Mouse (Mus musculus): ENCODE measurements at regions not wholly inside any gene's neighbourhood (a gene's known extent, or its start where the extent isn't known, plus 50 kb on each side); places are given as distances from the start of the nearest gene placed in this dataset.

DNA sequence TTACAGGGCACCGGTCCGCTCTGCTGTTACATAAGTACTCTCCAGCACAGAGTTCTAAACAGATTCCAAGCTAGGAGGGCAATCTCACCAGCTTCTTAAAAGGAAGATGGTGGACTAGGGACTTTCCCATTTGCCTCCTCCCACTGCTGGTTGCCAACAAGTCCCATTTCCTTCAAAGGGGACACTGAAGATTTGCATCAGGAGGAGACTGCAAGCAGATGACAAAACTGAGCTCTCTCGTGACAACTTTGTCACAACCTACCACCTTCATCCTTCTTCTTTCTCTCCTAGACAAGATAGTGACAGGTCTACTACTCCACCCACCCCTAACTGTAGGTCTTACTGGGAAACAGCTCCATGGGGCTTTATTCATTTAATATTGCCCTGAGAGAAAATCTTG lies 85.8 kb upstream of the Pld5 start:
- Histone ChIP-seq H3K9me3 (no peaks in the 10 kb centered on the region), H3K27me3 (replicated peaks) (no peaks in the 10 kb centered on the region), H3K36me3 (no peaks in the 10 kb centered on the region), H3K4me3 (no peak overlapping the region), H3K4me1 (no peaks in the 10 kb centered on the region), H3K27ac (replicated peaks) (no peak overlapping the region), H3K4me2 (no peak overlapping the region), H3K9ac (no peak overlapping the region)
- 82% methylated on average over 3 of the region's 3 CpGs for WGBS
- ATAC-seq (ENCODE audit: extremely low read depth, insufficient number of reproducible peaks, low FRiP score, low TSS enrichment) = no peak

- Histone ChIP-seq H3K4me1 (no peaks in the 10 kb centered on the region), H3K36me3 (no peaks in the 10 kb centered on the region), H3K4me2 (no peak overlapping the region), H3K9me3 (no peaks in the 10 kb centered on the region), H3K27me3 (replicated peaks) (no peaks in the 10 kb centered on the region), H3K27ac (replicated peaks) (no peak overlapping the region), H3K4me3 (no peak overlapping the region), H3K9ac (no peak overlapping the region)
- ATAC-seq (ENCODE audit: extremely low read depth, insufficient number of reproducible peaks, low FRiP score, low TSS enrichment) = no peak
- WGBS = 83% methylated on average over 12 of the region's 12 CpGs
Measured at GRCm38 (mm10) chr1:176359992-176360724, 85.0 kb upstream of the Pld5 start.

GRCm38 (mm10) chr1:176355342-176355741 lies 80.2 kb upstream of the Pld5 start:
- no peaks in the 10 kb centered on the region for H3K9me3 ChIP-seq
- H3K9ac ChIP-seq = no peak overlapping the region
- H3K4me2 ChIP-seq = no peak overlapping the region
- no peak overlapping the region for H3K27ac ChIP-seq (replicated peaks)
- H3K27me3 ChIP-seq (replicated peaks) = no peaks in the 10 kb centered on the region
- no peaks in the 10 kb centered on the region for H3K4me1 ChIP-seq
- WGBS = 68% methylated on average over 12 of the region's 12 CpGs
- ATAC-seq (ENCODE audit: extremely low read depth, insufficient number of reproducible peaks, low FRiP score, low TSS enrichment) = no peak
- no peaks in the 10 kb centered on the region for H3K36me3 ChIP-seq
- no peak overlapping the region for H3K4me3 ChIP-seq

- H3K4me2 ChIP-seq = no peak overlapping the region
Measured at GRCm38 (mm10) chr1:176354898-176355297, 79.8 kb upstream of the Pld5 start.

GRCm38 (mm10) chr1:176352706-176353105 lies 77.6 kb upstream of the Pld5 start:
- no peak overlapping the region for H3K27ac ChIP-seq (replicated peaks)
- no peaks in the 10 kb centered on the region for H3K36me3 ChIP-seq
- H3K27me3 ChIP-seq (replicated peaks) = no peaks in the 10 kb centered on the region
- H3K4me1 ChIP-seq = no peaks in the 10 kb centered on the region
- no peak overlapping the region for H3K4me2 ChIP-seq
- WGBS = 73% methylated on average over 3 of the region's 3 CpGs
- no peak for ATAC-seq (ENCODE audit: extremely low read depth, insufficient number of reproducible peaks, low FRiP score, low TSS enrichment)
- H3K9ac ChIP-seq = no peak overlapping the region
- H3K9me3 ChIP-seq = no peaks in the 10 kb centered on the region
- no peak overlapping the region for H3K4me3 ChIP-seq

More at GRCm38 (mm10) chr1:176354898-176355297, 79.8 kb upstream of the Pld5 start:
- H3K4me1 ChIP-seq = no peaks in the 10 kb centered on the region
- no peaks in the 10 kb centered on the region for H3K9me3 ChIP-seq
- H3K27me3 ChIP-seq (replicated peaks) = no peaks in the 10 kb centered on the region
- WGBS = 37% methylated on average over 1 of the region's 1 CpGs
- ATAC-seq (ENCODE audit: extremely low read depth, insufficient number of reproducible peaks, low FRiP score, low TSS enrichment) = no peak
- no peak overlapping the region for H3K4me3 ChIP-seq
- H3K36me3 ChIP-seq = no peaks in the 10 kb centered on the region
- no peak overlapping the region for H3K27ac ChIP-seq (replicated peaks)
- no peak overlapping the region for H3K9ac ChIP-seq

GRCm38 (mm10) chr1:176349909-176350495 lies 74.9 kb upstream of the Pld5 start:
- H3K4me2 ChIP-seq = no peak overlapping the region
- no peaks in the 10 kb centered on the region for H3K36me3 ChIP-seq
- H3K9ac ChIP-seq = no peak overlapping the region
- no peak for ATAC-seq (ENCODE audit: extremely low read depth, insufficient number of reproducible peaks, low FRiP score, low TSS enrichment)
- H3K4me3 ChIP-seq = no peak overlapping the region
- no peaks in the 10 kb centered on the region for H3K4me1 ChIP-seq
- 70% methylated on average over 2 of the region's 2 CpGs for WGBS
- H3K9me3 ChIP-seq = no peaks in the 10 kb centered on the region
- H3K27ac ChIP-seq (replicated peaks) = no peak overlapping the region
- H3K27me3 ChIP-seq (replicated peaks) = no peaks in the 10 kb centered on the region

- Histone ChIP-seq H3K27me3 (replicated peaks) (no peaks in the 10 kb centered on the region), H3K4me3 (no peak overlapping the region), H3K36me3 (no peaks in the 10 kb centered on the region), H3K4me2 (no peak overlapping the region), H3K9ac (no peak overlapping the region), H3K9me3 (no peaks in the 10 kb centered on the region), H3K4me1 (no peaks in the 10 kb centered on the region), H3K27ac (replicated peaks) (no peak overlapping the region)
- WGBS = 74% methylated on average over 3 of the region's 3 CpGs
- ATAC-seq (ENCODE audit: extremely low read depth, insufficient number of reproducible peaks, low FRiP score, low TSS enrichment) = no peak
Measured at GRCm38 (mm10) chr1:176348129-176348528, 73.0 kb upstream of the Pld5 start.

- Histone ChIP-seq H3K36me3 (no peaks in the 10 kb centered on the region), H3K4me2 (no peak overlapping the region), H3K9me3 (no peaks in the 10 kb centered on the region), H3K27ac (replicated peaks) (no peak overlapping the region), H3K4me3 (no peak overlapping the region), H3K4me1 (no peaks in the 10 kb centered on the region), H3K27me3 (replicated peaks) (no peaks in the 10 kb centered on the region), H3K9ac (no peak overlapping the region)
- 65% methylated on average over 3 of the region's 3 CpGs for WGBS
- no peak for ATAC-seq (ENCODE audit: extremely low read depth, insufficient number of reproducible peaks, low FRiP score, low TSS enrichment)
Measured at GRCm38 (mm10) chr1:176331344-176331743, 56.2 kb upstream of the Pld5 start.
